Mouse (Mus musculus): Measurements from ENCODE around the gene Cd70. TPM values are rescaled to one million over a fixed set of nuclear protein-coding genes. Genes with fewer than 3 reads are reported as not detected.
"Not testable (repeated sequence)": the region's sequence is repeated elsewhere in the genome, so short reads cannot be mapped to it uniquely, and the experiment has no call there.

The Cd70 gene
- polyA plus RNA-seq, 1 experiment: not detected

- H3K4me3 ChIP-seq (ENCODE audit: insufficient read depth, low read length): no peak overlapping the region
- TF ChIP-seq CTCF (IDR thresholded peaks at IDR 0.05; ENCODE audit: low read depth, low read length): no peak
- no peak for TF ChIP-seq POLR2A (IDR thresholded peaks at IDR 0.05; ENCODE audit: borderline replicate concordance, low read depth, low read length)
- no peaks in the 10 kb centered on the region for H3K4me1 ChIP-seq (ENCODE audit: control insufficient read depth, insufficient read depth, low read length)
- H3K27ac ChIP-seq (ENCODE audit: insufficient read depth, low read depth, low read length): no peak overlapping the region
Measured at GRCm38 (mm10) chr17:57138676-57139075, 10.9 kb downstream of the Cd70 start.

GRCm38 (mm10) chr17:57135635-57136034 lies 13.9 kb downstream of the Cd70 start:
- H3K4me1 ChIP-seq (ENCODE audit: control insufficient read depth, insufficient read depth, low read length): no peaks in the 10 kb centered on the region
- H3K27ac ChIP-seq (ENCODE audit: insufficient read depth, low read depth, low read length): no peak overlapping the region
- TF ChIP-seq CTCF (IDR thresholded peaks at IDR 0.05; ENCODE audit: low read depth, low read length) (no peak), POLR2A (IDR thresholded peaks at IDR 0.05; ENCODE audit: borderline replicate concordance, low read depth, low read length) (no peak)
- no peak overlapping the region for H3K4me3 ChIP-seq (ENCODE audit: insufficient read depth, low read length)

GRCm38 (mm10) chr17:57134693-57135092 lies 14.9 kb downstream of the Cd70 start:
- Histone ChIP-seq H3K4me3 (ENCODE audit: insufficient read depth, low read length) (no peak overlapping the region), H3K27ac (ENCODE audit: insufficient read depth, low read depth, low read length) (no peak overlapping the region), H3K4me1 (ENCODE audit: control insufficient read depth, insufficient read depth, low read length) (no peaks in the 10 kb centered on the region)
- no peak for TF ChIP-seq POLR2A (IDR thresholded peaks at IDR 0.05; ENCODE audit: borderline replicate concordance, low read depth, low read length)
- TF ChIP-seq CTCF (IDR thresholded peaks at IDR 0.05; ENCODE audit: low read depth, low read length): no peak

DNA sequence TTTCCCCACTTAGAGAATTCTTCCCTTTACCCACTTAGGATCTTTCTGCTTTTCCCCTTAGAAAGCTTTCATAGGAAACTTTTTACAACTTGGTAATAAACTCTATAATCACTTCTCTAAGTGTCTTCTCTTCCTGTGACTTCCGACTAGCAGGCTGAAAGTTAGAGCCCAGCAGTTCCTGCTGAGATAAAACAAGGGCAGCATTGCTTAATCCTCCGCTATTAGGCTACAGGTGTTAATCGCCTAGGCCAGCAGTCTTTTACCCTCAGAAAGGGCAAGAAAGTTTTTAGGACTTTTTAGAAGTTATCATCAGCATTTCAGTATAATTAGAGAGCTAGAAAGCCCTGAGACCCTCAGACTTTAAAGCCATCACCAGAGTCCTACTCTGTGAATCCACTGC lies 15.6 kb downstream of the Cd70 start:
- H3K27ac ChIP-seq (ENCODE audit: insufficient read depth, low read depth, low read length); H3K4me3 ChIP-seq (ENCODE audit: insufficient read depth, low read length); H3K4me1 ChIP-seq (ENCODE audit: control insufficient read depth, insufficient read depth, low read length): not testable (repeated sequence)

GRCm38 (mm10) chr17:57131793-57132192 lies 17.8 kb downstream of the Cd70 start:
- Histone ChIP-seq H3K4me3 (ENCODE audit: insufficient read depth, low read length) (no peak overlapping the region), H3K27ac (ENCODE audit: insufficient read depth, low read depth, low read length) (no peak overlapping the region), H3K4me1 (ENCODE audit: control insufficient read depth, insufficient read depth, low read length) (peaks cover 4% of the 10 kb centered on the region)
- TF ChIP-seq POLR2A (IDR thresholded peaks at IDR 0.05; ENCODE audit: borderline replicate concordance, low read depth, low read length) (no peak), CTCF (IDR thresholded peaks at IDR 0.05; ENCODE audit: low read depth, low read length) (no peak)

- H3K27ac ChIP-seq (ENCODE audit: insufficient read depth, low read depth, low read length): no peak overlapping the region
- no peak for TF ChIP-seq POLR2A (IDR thresholded peaks at IDR 0.05; ENCODE audit: borderline replicate concordance, low read depth, low read length)
- TF ChIP-seq CTCF (IDR thresholded peaks at IDR 0.05; ENCODE audit: low read depth, low read length): no peak
- no peak overlapping the region for H3K4me3 ChIP-seq (ENCODE audit: insufficient read depth, low read length)
- H3K4me1 ChIP-seq (ENCODE audit: control insufficient read depth, insufficient read depth, low read length): peaks cover 22% of the 10 kb centered on the region
Measured at GRCm38 (mm10) chr17:57125853-57126622, 23.5 kb downstream of the Cd70 start.

GRCm38 (mm10) chr17:57124792-57125191 lies 24.8 kb downstream of the Cd70 start:
- H3K4me3 ChIP-seq (ENCODE audit: insufficient read depth, low read length): no peak overlapping the region
- H3K27ac ChIP-seq (ENCODE audit: insufficient read depth, low read depth, low read length): no peak overlapping the region
- peaks cover 22% of the 10 kb centered on the region for H3K4me1 ChIP-seq (ENCODE audit: control insufficient read depth, insufficient read depth, low read length)

DNA sequence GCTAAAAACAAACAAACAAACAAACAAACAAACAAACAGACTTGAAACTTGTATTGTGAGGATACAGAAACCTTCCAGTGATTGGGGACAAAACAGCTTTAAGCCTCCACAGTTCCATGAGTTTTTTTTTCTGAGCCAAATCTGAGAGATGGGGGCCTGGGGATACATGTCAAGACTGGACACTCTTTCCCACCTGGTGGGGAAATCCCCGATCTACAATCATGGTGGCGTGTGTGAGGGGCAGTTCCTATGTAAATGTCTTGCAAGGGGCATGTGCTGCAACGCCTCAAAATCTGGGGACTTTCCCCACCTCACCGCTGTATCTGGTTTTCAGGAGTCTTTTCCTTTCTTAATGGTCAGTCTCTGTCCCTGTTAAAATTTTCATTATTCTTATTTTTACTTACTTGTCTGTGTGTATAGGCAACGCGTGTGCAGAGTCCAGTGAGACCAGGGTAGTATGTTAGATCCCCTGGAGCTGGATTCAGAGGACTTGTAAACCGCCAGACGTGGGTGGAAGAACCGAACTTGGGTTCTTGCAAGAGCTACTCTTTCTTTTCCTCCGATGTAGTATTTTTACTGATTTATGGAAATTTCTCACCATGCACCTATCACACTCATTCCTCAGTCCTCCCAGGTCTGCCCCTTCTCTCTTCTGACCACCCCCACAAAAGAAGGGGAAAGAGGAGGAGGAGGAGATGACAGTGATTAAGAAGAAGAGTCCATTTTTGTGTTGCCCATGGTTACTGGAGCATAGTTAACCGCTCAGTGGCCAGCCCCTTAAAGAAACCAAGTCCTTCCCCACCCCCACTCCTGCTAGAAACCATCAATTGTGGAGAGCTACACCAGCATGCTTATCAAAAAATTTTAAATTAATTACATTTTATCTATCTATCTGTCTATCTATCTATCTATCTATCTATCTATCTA lies 26.1 kb downstream of the Cd70 start:
- no peak overlapping the region for H3K27ac ChIP-seq (ENCODE audit: insufficient read depth, low read depth, low read length)
- H3K4me1 ChIP-seq (ENCODE audit: control insufficient read depth, insufficient read depth, low read length): peaks cover 22% of the 10 kb centered on the region
- H3K4me3 ChIP-seq (ENCODE audit: insufficient read depth, low read length): no peak overlapping the region
- TF ChIP-seq CTCF (IDR thresholded peaks at IDR 0.05; ENCODE audit: low read depth, low read length) (no peak), POLR2A (IDR thresholded peaks at IDR 0.05; ENCODE audit: borderline replicate concordance, low read depth, low read length) (no peak)

More at GRCm38 (mm10) chr17:57124792-57125191, 24.8 kb downstream of the Cd70 start:
- TF ChIP-seq POLR2A (IDR thresholded peaks at IDR 0.05; ENCODE audit: borderline replicate concordance, low read depth, low read length) (no peak), CTCF (IDR thresholded peaks at IDR 0.05; ENCODE audit: low read depth, low read length) (no peak)

GRCm38 (mm10) chr17:57121856-57122255 lies 27.7 kb downstream of the Cd70 start:
- H3K4me1 ChIP-seq (ENCODE audit: control insufficient read depth, insufficient read depth, low read length): peaks cover 18% of the 10 kb centered on the region
- H3K4me3 ChIP-seq (ENCODE audit: insufficient read depth, low read length): no peak overlapping the region
- H3K27ac ChIP-seq (ENCODE audit: insufficient read depth, low read depth, low read length): no peak overlapping the region
- TF ChIP-seq POLR2A (IDR thresholded peaks at IDR 0.05; ENCODE audit: borderline replicate concordance, low read depth, low read length) (no peak), CTCF (IDR thresholded peaks at IDR 0.05; ENCODE audit: low read depth, low read length) (no peak)

Measured in bone marrow macrophage, adult 2 months (primary cell).